Mouse (Mus musculus) kidney, embryonic 14.5 days (tissue): ENCODE results near the gene Fam71a. TPM values are rescaled to one million over a fixed set of nuclear protein-coding genes. Genes with fewer than 3 reads are reported as not detected.

Experiments
- ATAC-seq: fragments of 200-750 bp; cut with Nextera tagmentation; 2 replicates; pipeline ENCODE4 v1.8.0; 2017; ENCODE audit warnings: moderate number of reproducible peaks, mild to moderate bottlenecking, moderate TSS enrichment, moderate library complexity; ENCODE audit not compliant: low FRiP score, low TSS enrichment
- H3K27ac ChIP-seq: fragments of 300-500 bp; sonication (generic); 2 replicates; pipeline ENCODE4 v1.5.1; 2014; ENCODE audit warnings: low read depth, mild to moderate bottlenecking, low read length, moderate library complexity, mixed read lengths
- H3K27me3 ChIP-seq: fragments of 300-500 bp; sonication (generic); 2 replicates; pipeline ENCODE4 v1.6.1; 2014; ENCODE audit warnings: mild to moderate bottlenecking, low read length; ENCODE audit not compliant: control insufficient read depth, insufficient read depth
- H3K36me3 ChIP-seq: fragments of 300-500 bp; sonication (generic); 2 replicates; pipeline ENCODE4 v1.6.1; 2014; ENCODE audit warnings: low read length, mixed read lengths; ENCODE audit not compliant: control insufficient read depth, insufficient read depth
- H3K4me1 ChIP-seq: fragments of 300-500 bp; sonication (generic); 2 replicates; pipeline ENCODE4 v1.6.1; 2014; ENCODE audit warnings: low read length, mixed read lengths; ENCODE audit not compliant: control insufficient read depth, insufficient read depth
- H3K4me2 ChIP-seq: fragments of 300-500 bp; sonication (generic); replicated peaks from 2 replicates; pipeline ENCODE4 v1.6.1; 2014; ENCODE audit warnings: low read depth, mild to moderate bottlenecking, low read length
- H3K4me3 ChIP-seq: fragments of 300-500 bp; sonication (generic); 2 replicates; pipeline ENCODE4 v1.5.1; 2014; ENCODE audit warnings: mild to moderate bottlenecking, low read length
- H3K9ac ChIP-seq: fragments of 300-500 bp; sonication (generic); 2 replicates; pipeline ENCODE4 v1.6.1; 2014; ENCODE audit warnings: low read depth, mild to moderate bottlenecking, low read length, moderate library complexity
- H3K9me3 ChIP-seq: fragments of 300-500 bp; sonication (generic); 2 replicates; pipeline ENCODE4 v1.6.1; 2016; ENCODE audit warnings: low read length; ENCODE audit not compliant: control insufficient read depth
- WGBS: fragments of 180-500 bp; shearing (Covaris S2); extraction: QIAGEN DNeasy Blood & Tissue Kit; methylation state at CpG from one replicate; pipeline ENCODE4 v1.1.7; 2014; 5-methylcytosine and 5-hydroxymethylcytosine counted together
- polyA plus RNA-seq: library from polyadenylated mRNA; unstranded; fragments of >200 nt; fragmentation: Nextera tagmentation; extraction: Ambion mirVana; gene quantifications from 2 replicates; pipeline ENCODE4 v1.2.1, GENCODE M21; 2014

Gene Fam71a
- polyA plus RNA-seq, 1 experiment from 2014 or later = not detected

GRCm38 (mm10) chr1:191114868-191115267, 49.7 kb downstream of the Fam71a start:
- Histone ChIP-seq H3K4me1 (peaks cover 11% of the 10 kb centered on the region; the same call in 1 of the 2 replicates), H3K4me2 (no peak overlapping the region), H3K27me3 (no peaks in the 10 kb centered on the region), H3K27ac (no peak overlapping the region), H3K9ac (no peak overlapping the region), H3K36me3 (no peaks in the 10 kb centered on the region), H3K9me3 (no peaks in the 10 kb centered on the region), H3K4me3 (no peak overlapping the region)
- ATAC-seq = no peak
- WGBS = 76% methylated on average over 7 of the region's 7 CpGs

Other genes starting within 250 kb of the Fam71a start
- 36.6 and 51.1 TPM in 2 replicates for gene Angel2, start 239.7 kb downstream of the Fam71a start, polyA plus RNA-seq
- 20.3 and 41.4 TPM in 2 replicates for gene Vash2, start 185.5 kb downstream of the Fam71a start, polyA plus RNA-seq
- gene Flvcr1, start 138.7 kb downstream of the Fam71a start, polyA plus RNA-seq = 6.8 and 8.5 TPM in 2 replicates
- gene Spata45, start 128.2 kb downstream of the Fam71a start, polyA plus RNA-seq = not detected in 2 replicates
- 12.6 and 13.2 TPM in 2 replicates for gene Tatdn3, start 101.9 kb downstream of the Fam71a start, polyA plus RNA-seq
- 10.4 and 23.3 TPM in 2 replicates for gene Nsl1, start 101.8 kb downstream of the Fam71a start, polyA plus RNA-seq
- 12.4 and 18.0 TPM in 2 replicates for gene Batf3, start 67.0 kb downstream of the Fam71a start, polyA plus RNA-seq
- gene Atf3, start 53.2 kb upstream of the Fam71a start, polyA plus RNA-seq = 2.1 and 2.3 TPM in 2 replicates
- gene Nenf, start 153.4 kb upstream of the Fam71a start, polyA plus RNA-seq = 97.0 and 115 TPM in 2 replicates
- 17.6 and 25.9 TPM in 2 replicates for gene Tmem206, start 161.1 kb upstream of the Fam71a start, polyA plus RNA-seq
- 24.6 and 25.0 TPM in 2 replicates for gene Ppp2r5a, start 238.5 kb upstream of the Fam71a start, polyA plus RNA-seq